Mouse (Mus musculus) lung, postnatal 0 days (tissue): ENCODE data around the gene Tcl1b3. TPM values are rescaled to one million over a fixed set of nuclear protein-coding genes. Genes with fewer than 3 reads are reported as not detected.
"Not testable (repeated sequence)": the region's sequence is repeated elsewhere in the genome, so short reads cannot be mapped to it uniquely, and the experiment has no call there.

Experiments used
- ATAC-seq: fragments of 200-750 bp; cut with Nextera tagmentation; 2 replicates; pipeline ENCODE4 v1.8.0; 2017; ENCODE audit warnings: moderate library complexity
- DNase-seq: peaks from one replicate; pipeline ENCODE4 v3.0.0-alpha.2; 2016; ENCODE audit warnings: low spot score
- H3K27ac ChIP-seq: fragments of 300-500 bp; sonication (generic); 2 replicates; pipeline ENCODE4 v1.5.1; 2014; ENCODE audit warnings: antibody characterized with exemption, mild to moderate bottlenecking, low read length, mixed read lengths
- H3K27me3 ChIP-seq: fragments of 300-500 bp; sonication (generic); replicated peaks from 2 replicates; pipeline ENCODE4 v1.6.1; 2014; ENCODE audit warnings: low read length, mixed read lengths; ENCODE audit not compliant: insufficient read depth
- H3K36me3 ChIP-seq: fragments of 300-500 bp; sonication (generic); 2 replicates; pipeline ENCODE4 v1.6.1; 2014; ENCODE audit warnings: low read length, mixed read lengths; ENCODE audit not compliant: insufficient read depth
- H3K4me1 ChIP-seq: fragments of 300-500 bp; sonication (generic); 2 replicates; pipeline ENCODE4 v1.6.1; 2014; ENCODE audit warnings: antibody characterized with exemption, low read depth, low read length, mixed read lengths; ENCODE audit not compliant: insufficient read depth
- H3K4me2 ChIP-seq: fragments of 300-500 bp; sonication (generic); replicated peaks from 2 replicates; pipeline ENCODE4 v1.6.1; 2014; ENCODE audit warnings: low read depth, mild to moderate bottlenecking, low read length, moderate library complexity, mixed read lengths
- H3K4me3 ChIP-seq: fragments of 300-500 bp; sonication (generic); 2 replicates; pipeline ENCODE4 v1.5.1; 2014; ENCODE audit warnings: low read depth, low read length
- H3K9ac ChIP-seq: fragments of 300-500 bp; sonication (generic); replicated peaks from 2 replicates; pipeline ENCODE4 v1.6.1; 2014; ENCODE audit warnings: low read depth, mild to moderate bottlenecking
- H3K9me3 ChIP-seq: fragments of 300-500 bp; sonication (generic); 2 replicates; pipeline ENCODE4 v1.6.1; 2016; ENCODE audit warnings: low read length, mixed read lengths
- CTCF ChIP-seq: IDR thresholded peaks from 2 replicates; pipeline ENCODE4 v1.5.1; 2016; ENCODE audit warnings: antibody characterized with exemption, mild to moderate bottlenecking
- EP300 ChIP-seq: IDR thresholded peaks from 2 replicates; pipeline ENCODE4 v1.6.1; 2016; ENCODE audit warnings: antibody characterized with exemption, mild to moderate bottlenecking, control low read depth
- WGBS: fragments of 180-500 bp; shearing (Covaris S2); extraction: QIAGEN DNeasy Blood & Tissue Kit; methylation state at CpG from one replicate; pipeline ENCODE4 v1.1.7; 2014; 5-methylcytosine and 5-hydroxymethylcytosine counted together
- polyA plus RNA-seq: library from polyadenylated mRNA; unstranded; fragments of >200 nt; fragmentation: Nextera tagmentation; extraction: Ambion mirVana; gene quantifications from 2 replicates; pipeline ENCODE4 v1.2.1, GENCODE M21; 2015

Tcl1b3 gene
- polyA plus RNA-seq, 1 experiment from 2014 or later: not detected

GRCm38 (mm10) chr12:105166734-105167133 is 24.1 kb upstream of the Tcl1b3 start:
- WGBS: 77% methylated on average over 3 of the region's 3 CpGs

DNA sequence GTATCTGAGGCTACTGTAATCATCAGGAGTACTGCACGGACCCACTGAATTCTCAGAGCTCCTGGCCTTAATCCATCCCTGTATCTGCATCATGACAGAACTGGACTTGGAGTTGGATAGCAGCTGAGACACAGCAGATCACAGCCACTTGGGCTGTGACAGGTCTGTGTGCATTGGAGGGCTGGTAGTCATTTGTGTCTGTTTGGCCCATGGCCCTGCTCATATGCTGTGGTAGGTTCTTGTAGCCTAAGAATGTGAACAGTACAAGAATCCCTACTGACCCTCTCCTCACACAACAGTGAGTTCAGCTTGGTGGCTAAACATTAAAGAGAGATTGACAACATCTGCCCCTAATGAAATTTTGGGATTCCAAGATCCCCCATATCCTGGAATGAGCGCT is 17.5 kb upstream of the Tcl1b3 start:
- Histone ChIP-seq H3K27ac (no peak overlapping the region), H3K36me3 (no peaks in the 10 kb centered on the region), H3K9me3 (no peaks in the 10 kb centered on the region), H3K9ac (no peak overlapping the region), H3K4me3 (no peak overlapping the region), H3K27me3 (no peaks in the 10 kb centered on the region), H3K4me2 (no peak overlapping the region), H3K4me1 (no peaks in the 10 kb centered on the region)
- no peak for TF ChIP-seq EP300
- ATAC-seq (peak; percentile 56), DNase-seq (peak; percentile 27)
- WGBS: 58% methylated on average over 2 of the region's 2 CpGs

More at GRCm38 (mm10) chr12:105166734-105167133, 24.1 kb upstream of the Tcl1b3 start:
- H3K4me1 ChIP-seq: no peaks in the 10 kb centered on the region
- TF ChIP-seq CTCF: no peak
- TF ChIP-seq EP300: no peak
- H3K36me3 ChIP-seq: no peaks in the 10 kb centered on the region
- H3K27ac ChIP-seq: no peak overlapping the region
- H3K4me2 ChIP-seq: no peak overlapping the region
- H3K4me3 ChIP-seq: no peak overlapping the region
- ATAC-seq: no peak
- no peak overlapping the region for H3K9ac ChIP-seq
- no peak for DNase-seq
- no peaks in the 10 kb centered on the region for H3K9me3 ChIP-seq
- no peaks in the 10 kb centered on the region for H3K27me3 ChIP-seq

DNA sequence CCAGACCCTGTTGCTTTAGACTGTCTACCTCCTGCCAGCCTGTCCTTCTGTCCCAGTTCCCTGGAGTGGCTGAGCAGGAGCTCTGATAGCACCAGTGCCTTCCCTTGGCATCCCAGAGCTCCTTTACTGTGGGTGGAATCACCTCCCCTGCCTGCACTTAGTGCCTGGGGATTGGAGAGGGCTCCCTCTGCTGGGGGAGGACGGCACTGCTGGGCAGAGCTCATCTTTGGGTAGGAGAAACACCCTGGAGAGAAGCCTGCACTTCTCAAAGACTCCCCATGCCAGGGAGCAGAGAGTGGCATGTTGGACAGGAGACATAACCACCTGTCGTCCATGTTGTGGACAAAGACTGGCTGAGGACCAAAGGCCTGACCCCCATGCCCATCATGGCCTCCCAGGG is 16.5 kb upstream of the Tcl1b3 start:
- not testable (repeated sequence) for H3K4me2 ChIP-seq, H3K4me3 ChIP-seq, H3K27me3 ChIP-seq, H3K9ac ChIP-seq, H3K36me3 ChIP-seq, H3K27ac ChIP-seq, ATAC-seq, DNase-seq, H3K4me1 ChIP-seq, H3K9me3 ChIP-seq
- TF ChIP-seq CTCF: peak; percentile 38
- WGBS: 34% methylated on average over 2 of the region's 2 CpGs

- H3K4me2 ChIP-seq, DNase-seq, H3K9me3 ChIP-seq, H3K27ac ChIP-seq, H3K27me3 ChIP-seq, H3K4me3 ChIP-seq, H3K9ac ChIP-seq, H3K36me3 ChIP-seq, H3K4me1 ChIP-seq, ATAC-seq: not testable (repeated sequence)
- 46% methylated on average over 3 of the region's 3 CpGs for WGBS
Observed at GRCm38 (mm10) chr12:105176044-105176443, 14.8 kb upstream of the Tcl1b3 start, which contains the start of gene Tcl1b5. Tcl1b5 (plus strand) TSS chr12:105176344.

DNA sequence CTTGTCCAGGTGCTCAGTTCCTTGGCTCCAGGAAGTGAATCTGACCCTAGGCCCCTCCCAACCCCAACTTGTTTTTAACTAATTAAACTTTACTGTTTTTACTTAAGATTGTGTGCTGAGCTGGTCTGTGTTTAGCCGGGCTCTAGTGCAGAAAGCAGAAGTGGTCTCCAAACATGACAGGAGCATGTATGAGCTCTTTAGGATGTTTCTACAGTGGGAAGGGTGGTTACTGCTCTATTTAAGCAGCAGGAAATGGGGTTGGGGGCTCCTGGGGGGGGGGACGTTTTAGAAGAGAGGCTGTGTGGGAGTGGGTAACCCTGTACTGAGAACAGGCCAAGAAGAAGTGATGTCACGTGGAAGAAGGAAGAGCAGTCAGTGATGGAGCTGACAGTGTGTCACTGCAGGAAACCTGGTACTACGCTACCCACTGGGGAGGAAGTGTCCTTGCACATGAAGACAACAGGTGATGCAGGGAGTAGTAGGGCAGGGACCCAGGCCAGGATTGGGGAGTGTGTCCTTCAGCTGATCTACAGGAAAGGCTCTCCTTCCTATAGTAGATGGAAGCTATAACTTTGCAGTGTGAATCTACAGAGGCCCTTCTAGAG is 9.7 kb upstream of the Tcl1b3 start:
- ATAC-seq, H3K4me1 ChIP-seq, H3K4me2 ChIP-seq, H3K4me3 ChIP-seq, DNase-seq, H3K36me3 ChIP-seq, H3K27me3 ChIP-seq, H3K9ac ChIP-seq, H3K27ac ChIP-seq, H3K9me3 ChIP-seq: not testable (repeated sequence)
- WGBS: 52% methylated on average over 4 of the region's 4 CpGs

DNA sequence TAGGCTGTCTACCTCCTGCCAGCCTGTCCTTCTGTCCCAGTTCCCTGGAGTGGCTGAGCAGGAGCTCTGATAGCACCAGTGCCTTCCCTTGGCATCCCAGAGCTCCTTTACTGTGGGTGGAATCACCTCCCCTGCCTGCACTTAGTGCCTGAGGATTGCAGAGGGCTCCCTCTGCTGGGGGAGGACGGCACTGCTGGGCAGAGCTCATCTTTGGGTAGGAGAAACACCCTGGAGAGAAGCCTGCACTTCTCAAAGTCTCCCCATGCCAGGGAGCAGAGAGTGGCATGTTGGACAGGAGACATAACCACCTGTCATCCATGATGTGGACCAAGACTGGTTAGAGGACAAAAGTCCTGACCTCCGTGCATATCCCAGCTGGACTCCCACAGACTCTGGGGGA is 1.9 kb upstream of the Tcl1b3 start:
- H3K4me3 ChIP-seq, H3K27ac ChIP-seq, H3K4me1 ChIP-seq, H3K27me3 ChIP-seq, H3K9ac ChIP-seq, H3K36me3 ChIP-seq, H3K9me3 ChIP-seq, ATAC-seq, H3K4me2 ChIP-seq, DNase-seq: not testable (repeated sequence)
- TF ChIP-seq CTCF: peak; percentile 43
- 35% methylated on average over 2 of the region's 2 CpGs for WGBS

GRCm38 (mm10) chr12:105199684-105200497 is 9.0 kb downstream of the Tcl1b3 start:
- not testable (repeated sequence) for DNase-seq, H3K4me1 ChIP-seq, H3K4me3 ChIP-seq, H3K9me3 ChIP-seq, H3K27me3 ChIP-seq, H3K9ac ChIP-seq, ATAC-seq, H3K27ac ChIP-seq, H3K4me2 ChIP-seq, H3K36me3 ChIP-seq
- 65% methylated on average over 7 of the region's 7 CpGs for WGBS

- not testable (repeated sequence) for H3K9ac ChIP-seq, ATAC-seq, H3K9me3 ChIP-seq, H3K36me3 ChIP-seq, H3K4me3 ChIP-seq, DNase-seq, H3K27ac ChIP-seq, H3K27me3 ChIP-seq, H3K4me2 ChIP-seq, H3K4me1 ChIP-seq
- WGBS: 71% methylated on average over 1 of the region's 1 CpGs
Observed at GRCm38 (mm10) chr12:105201657-105202056, 10.8 kb downstream of the Tcl1b3 start, which contains the start of gene Tcl1b4. Tcl1b4 (plus strand) TSS chr12:105201957.
